Comparison of ENCODE assay signal across 21 mouse cellular contexts in genomic region chr15:96333350-96333749, GRCm38 (mm10). TPM values are rescaled to one million over a fixed set of nuclear protein-coding genes. Genes with fewer than 3 reads are reported as not detected.
DNase-seq lines count a peak whose midpoint lies in the region; ATAC-seq and TF ChIP-seq lines count a peak whose summit lies in the region.
"Had no signal": no experiment of that assay in that cellular context is flagged by ENCODE, and none has a peak within 500 bp of the region (broad histone marks: within the 10 kb centered on the region; RNA-seq: fewer than 3 reads in every experiment).

No protein-coding gene starts in this region.

- H3K9ac ChIP-seq in heart, embryonic 13.5 days, result peak overlapping the region; percentile 40; the same call in 1 of the 2 replicates
- no peak overlapping the region for H3K9ac ChIP-seq in liver, postnatal 0 days (replicated peaks)
- H3K9ac ChIP-seq: embryonic facial prominence, embryonic 15.5 days; forebrain, embryonic 15.5 days; hindbrain, embryonic 12.5 days; limb, embryonic 15.5 days; lung, embryonic 14.5 days had no signal

- no peak for TF ChIP-seq EP300 in liver, postnatal 0 days (IDR thresholded peaks at IDR 0.05; ENCODE audit: low read depth)

- ATAC-seq in heart, embryonic 13.5 days (ENCODE audit: extremely low read depth, insufficient number of reproducible peaks, low FRiP score, low TSS enrichment), result no peak
- ATAC-seq in liver, postnatal 0 days, result no peak
- no peak for ATAC-seq in inflammation-experienced regulatory T-cells, adult 6 months
- ATAC-seq: CD4-positive, CD25-positive, alpha-beta regulatory T cell, adult 4 months; forebrain, embryonic 15.5 days; Patski had no signal

- TF ChIP-seq CTCF in liver, postnatal 0 days (IDR thresholded peaks at IDR 0.05; ENCODE audit: low read depth), result no peak

- no peak for DNase-seq in heart, postnatal 4 days
- DNase-seq in thymus, postnatal 0 days (ENCODE audit: low spot score), result peak; percentile 31
- no peak for DNase-seq in thymus, postnatal 36 days
- peak; percentile 14 for DNase-seq in embryo, embryonic 11 days
- DNase-seq in liver, postnatal 0 days, result no peak
- DNase-seq in frontal cortex, postnatal 10 days (ENCODE audit: low spot score in 2 of 2), result no peak
- DNase-seq: adrenal gland, adult 2 months; cerebellum, adult 9-11 months; gastrocnemius, postnatal 10 days; kidney, adult 18-20 months; kidney, postnatal 4 days; lung, embryonic 14.5 days; thymus, adult 2 months had no signal

- no peak overlapping the region for H3K4me2 ChIP-seq in heart, embryonic 13.5 days
- no peak overlapping the region for H3K4me2 ChIP-seq in liver, postnatal 0 days (ENCODE audit: low read depth, low read length)
- H3K4me2 ChIP-seq: embryonic facial prominence, embryonic 15.5 days; forebrain, embryonic 15.5 days; hindbrain, embryonic 12.5 days; limb, embryonic 15.5 days; lung, embryonic 14.5 days had no signal

- H3K27ac ChIP-seq in heart, embryonic 13.5 days (replicated peaks), result peak overlapping the region; percentile 17
- H3K27ac ChIP-seq in liver, postnatal 0 days (ENCODE audit: low read depth), result no peak overlapping the region
- H3K27ac ChIP-seq: embryonic facial prominence, embryonic 15.5 days; forebrain, embryonic 15.5 days; hindbrain, embryonic 12.5 days; limb, embryonic 15.5 days had no signal

- H3K9me3 ChIP-seq in heart, embryonic 13.5 days, result no peaks in the 10 kb centered on the region
- H3K9me3 ChIP-seq in liver, postnatal 0 days (ENCODE audit: low read length), result no peaks in the 10 kb centered on the region
- H3K9me3 ChIP-seq: embryonic facial prominence, embryonic 15.5 days; forebrain, embryonic 15.5 days; hindbrain, embryonic 12.5 days; limb, embryonic 15.5 days had no signal

- H3K4me1 ChIP-seq in heart, embryonic 13.5 days, result peaks cover 44% of the 10 kb centered on the region
- peaks cover 13% of the 10 kb centered on the region; the same call in 1 of the 2 replicates for H3K4me1 ChIP-seq in liver, postnatal 0 days (ENCODE audit: insufficient read depth)
- H3K4me1 ChIP-seq: embryonic facial prominence, embryonic 15.5 days; limb, embryonic 15.5 days had no signal

- 0 out of 2 replicates have a peak, but pooled peaks cover 5% of the 10 kb centered on the region for H3K36me3 ChIP-seq in heart, embryonic 13.5 days
- H3K36me3 ChIP-seq in liver, postnatal 0 days (replicated peaks; ENCODE audit: insufficient read depth, low read length), result no peaks in the 10 kb centered on the region; the same call in 1 of the 2 replicates
- H3K36me3 ChIP-seq: embryonic facial prominence, embryonic 15.5 days; forebrain, embryonic 15.5 days; hindbrain, embryonic 12.5 days; limb, embryonic 15.5 days had no signal

- no peak overlapping the region for H3K4me3 ChIP-seq in heart, embryonic 13.5 days
- H3K4me3 ChIP-seq in liver, postnatal 0 days (ENCODE audit: low read depth, low read length), result no peak overlapping the region
- H3K4me3 ChIP-seq: embryonic facial prominence, embryonic 15.5 days; forebrain, embryonic 15.5 days; hindbrain, embryonic 12.5 days; limb, embryonic 15.5 days had no signal

- H3K27me3 ChIP-seq in heart, embryonic 13.5 days (replicated peaks), result no peaks in the 10 kb centered on the region
- H3K27me3 ChIP-seq in liver, postnatal 0 days (ENCODE audit: insufficient read depth, low read length), result no peaks in the 10 kb centered on the region
- H3K27me3 ChIP-seq: embryonic facial prominence, embryonic 15.5 days; forebrain, embryonic 15.5 days; hindbrain, embryonic 12.5 days; limb, embryonic 15.5 days; Patski had no signal

- WGBS in heart, embryonic 13.5 days, result 54% methylated on average over 5 of the region's 5 CpGs
- 80% methylated on average over 5 of the region's 5 CpGs for WGBS in liver, postnatal 0 days (ENCODE audit: insufficient replicate concordance)

RNA-seq across cellular contexts. Expression of gene Arid2, which starts 46.0 kb away (rescaled TPM):
- 12.1 and 14.1 TPM in 2 replicates for polyA plus RNA-seq in heart, embryonic 13.5 days (2015; fragmentation: Nextera tagmentation; extraction: Ambion mirVana)
- total RNA-seq in heart, postnatal 4 days (2021), result 10 to 100 TPM; 42.9 to 47.6 TPM
- polyA plus RNA-seq in thymus, postnatal 0 days (2015; fragmentation: Nextera tagmentation; extraction: Ambion mirVana), result 28.5 and 34.9 TPM in 2 replicates
- polyA plus RNA-seq in liver, postnatal 0 days (2015; fragmentation: Nextera tagmentation; extraction: Ambion mirVana), result 5.5 and 5.9 TPM in 2 replicates
- 10 to 100 TPM; 13.7 to 21.7 (median 17.0) TPM for polyA plus RNA-seq in inflammation-experienced regulatory T-cells, adult 6 months (2017; shearing (Covaris generic))

Comparison
In these comparisons a context has a peak if more than half of its experiments do, and no peak if none do; other contexts are left out.
1. DNase-seq: peak in thymus, postnatal 0 days (single experiment) and embryo, embryonic 11 days (single experiment); none in heart, postnatal 4 days (single experiment), thymus, postnatal 36 days (0 of 2), liver, postnatal 0 days (single experiment) and frontal cortex, postnatal 10 days (0 of 2).